Mouse (Mus musculus) intestine, embryonic 16.5 days (tissue): ENCODE results near the gene Rtp1. TPM values are rescaled to one million over a fixed set of nuclear protein-coding genes. Genes with fewer than 3 reads are reported as not detected.

Experiments
- ATAC-seq: fragments of 200-750 bp; cut with Nextera tagmentation; 2 replicates; pipeline ENCODE4 v1.8.0; 2017; ENCODE audit warnings: moderate TSS enrichment, moderate library complexity
- H3K27ac ChIP-seq: fragments of 300-500 bp; sonication (generic); 2 replicates; pipeline ENCODE4 v1.5.1; 2014; ENCODE audit warnings: mild to moderate bottlenecking, low read length
- H3K27me3 ChIP-seq: fragments of 300-500 bp; sonication (generic); replicated peaks from 2 replicates; pipeline ENCODE4 v1.6.1; 2014; ENCODE audit warnings: low read length, control low read depth, mixed read lengths; ENCODE audit not compliant: control insufficient read depth, insufficient read depth
- H3K36me3 ChIP-seq: fragments of 300-500 bp; sonication (generic); 2 replicates; pipeline ENCODE4 v1.6.1; 2014; ENCODE audit warnings: low read length, control low read depth; ENCODE audit not compliant: control insufficient read depth, insufficient read depth
- H3K4me1 ChIP-seq: fragments of 300-500 bp; sonication (generic); 2 replicates; pipeline ENCODE4 v1.6.1; 2014; ENCODE audit warnings: low read length, control low read depth, mixed read lengths; ENCODE audit not compliant: control insufficient read depth, insufficient read depth
- H3K4me2 ChIP-seq: fragments of 300-500 bp; sonication (generic); 2 replicates; pipeline ENCODE4 v1.6.1; 2014; ENCODE audit warnings: low read depth, low read length, control low read depth
- H3K4me3 ChIP-seq: fragments of 300-500 bp; sonication (generic); 2 replicates; pipeline ENCODE4 v1.5.1; 2014; ENCODE audit warnings: mild to moderate bottlenecking, low read length
- H3K9ac ChIP-seq: fragments of 300-500 bp; sonication (generic); 2 replicates; pipeline ENCODE4 v1.6.1; 2014; ENCODE audit warnings: low read depth, low read length
- H3K9me3 ChIP-seq: fragments of 300-500 bp; sonication (generic); 2 replicates; pipeline ENCODE4 v1.6.1; 2016; ENCODE audit warnings: low read length, control low read depth; ENCODE audit not compliant: control insufficient read depth
- WGBS: fragments of 180-500 bp; shearing (Covaris S2); extraction: QIAGEN DNeasy Blood & Tissue Kit; methylation state at CpG from one replicate; pipeline ENCODE4 v1.1.7; 2014; 5-methylcytosine and 5-hydroxymethylcytosine counted together
- polyA plus RNA-seq: library from polyadenylated mRNA; unstranded; fragments of >200 nt; fragmentation: Nextera tagmentation; extraction: Ambion mirVana; gene quantifications from 2 replicates; pipeline ENCODE4 v1.2.1, GENCODE M21; 2015

Gene Rtp1
- polyA plus RNA-seq, 1 experiment from 2014 or later = not detected

DNA sequence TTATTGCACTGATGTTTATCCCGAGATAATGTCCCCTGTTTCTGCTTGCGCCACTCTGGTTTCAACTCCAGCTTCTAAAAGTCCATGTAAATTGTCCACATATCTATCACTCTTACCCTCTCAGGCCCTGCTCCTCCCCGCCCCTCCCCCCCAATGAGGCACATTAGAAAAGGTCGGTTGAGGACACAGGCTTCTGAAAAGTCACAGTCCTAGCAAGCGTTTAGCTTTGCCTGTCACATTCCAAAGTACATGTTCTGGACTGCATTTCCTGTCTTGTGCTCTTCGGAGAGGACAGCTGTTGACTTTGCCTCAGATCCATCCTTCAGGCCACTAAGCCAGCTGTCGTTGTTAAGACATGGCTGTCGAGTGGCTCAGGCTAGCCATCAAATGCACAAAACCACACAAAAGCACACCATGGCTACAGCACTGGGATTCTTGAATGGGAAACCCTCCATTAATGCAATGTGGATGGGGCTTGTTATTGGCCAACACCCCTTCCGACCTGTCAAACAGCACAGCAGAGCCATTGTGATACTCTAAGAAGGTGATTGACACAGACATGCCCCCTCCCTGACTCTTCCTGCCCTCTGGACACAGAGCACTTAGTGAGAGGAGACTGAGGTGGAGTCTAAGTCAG is 12.2 kb upstream of the Rtp1 start:
- Histone ChIP-seq H3K27me3 (no peaks in the 10 kb centered on the region), H3K4me1 (peaks cover 2% of the 10 kb centered on the region; the same call in 1 of the 2 replicates), H3K4me3 (peak overlapping the region; percentile 22; the same call in 1 of the 2 replicates), H3K9ac (0 out of 2 replicates have a peak overlapping the region, but pooled peaks have one; percentile 8), H3K27ac (0 out of 2 replicates have a peak overlapping the region, but pooled peaks have one; percentile 7), H3K36me3 (no peaks in the 10 kb centered on the region), H3K4me2 (peak overlapping the region; percentile 48), H3K9me3 (no peaks in the 10 kb centered on the region)
- ATAC-seq = peak; percentile 80
- 34% methylated on average over 9 of the region's 9 CpGs for WGBS

DNA sequence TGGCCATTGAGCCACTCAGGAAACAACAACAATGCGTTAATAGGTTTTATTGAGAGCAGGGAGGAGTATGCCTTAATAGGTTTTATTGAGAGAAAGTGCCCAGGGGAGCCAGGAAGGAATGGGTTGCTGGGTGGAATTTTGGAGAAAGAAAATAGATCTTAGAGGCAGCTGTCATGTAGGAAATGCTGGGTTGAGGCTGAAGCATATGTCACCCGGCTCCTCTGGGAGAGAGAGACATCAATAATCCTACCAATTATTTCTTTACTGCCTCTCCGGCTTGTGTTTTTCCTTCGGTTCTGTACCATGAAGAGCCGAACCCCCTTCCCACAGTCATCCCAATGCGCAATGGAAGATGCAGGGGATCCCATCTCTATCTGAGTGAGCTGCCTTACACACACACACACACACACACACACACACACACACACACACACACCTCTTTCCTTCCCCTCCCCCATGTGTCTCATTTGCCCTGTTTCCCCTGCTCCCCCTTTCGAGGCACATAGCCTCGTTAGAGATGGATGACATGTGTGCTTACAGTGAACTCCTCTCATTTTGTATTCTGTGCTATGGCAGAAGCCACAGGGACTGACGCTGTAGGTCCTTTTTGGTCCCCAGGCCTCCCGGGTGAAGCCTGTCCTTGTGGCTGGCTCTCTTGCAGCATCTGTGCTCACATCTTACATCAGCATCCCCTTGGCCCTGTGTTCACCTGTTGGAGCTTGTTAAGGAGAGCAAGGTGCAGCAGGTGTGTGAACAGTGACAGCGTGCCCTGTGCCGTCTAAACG is 11.3 kb upstream of the Rtp1 start:
- Histone ChIP-seq H3K4me2 (no peak overlapping the region), H3K4me1 (peaks cover 2% of the 10 kb centered on the region; the same call in 1 of the 2 replicates), H3K36me3 (no peaks in the 10 kb centered on the region), H3K9ac (no peak overlapping the region), H3K4me3 (no peak overlapping the region), H3K27ac (no peak overlapping the region), H3K9me3 (no peaks in the 10 kb centered on the region), H3K27me3 (no peaks in the 10 kb centered on the region)
- WGBS = 74% methylated on average over 13 of the region's 13 CpGs
- ATAC-seq = no peak

DNA sequence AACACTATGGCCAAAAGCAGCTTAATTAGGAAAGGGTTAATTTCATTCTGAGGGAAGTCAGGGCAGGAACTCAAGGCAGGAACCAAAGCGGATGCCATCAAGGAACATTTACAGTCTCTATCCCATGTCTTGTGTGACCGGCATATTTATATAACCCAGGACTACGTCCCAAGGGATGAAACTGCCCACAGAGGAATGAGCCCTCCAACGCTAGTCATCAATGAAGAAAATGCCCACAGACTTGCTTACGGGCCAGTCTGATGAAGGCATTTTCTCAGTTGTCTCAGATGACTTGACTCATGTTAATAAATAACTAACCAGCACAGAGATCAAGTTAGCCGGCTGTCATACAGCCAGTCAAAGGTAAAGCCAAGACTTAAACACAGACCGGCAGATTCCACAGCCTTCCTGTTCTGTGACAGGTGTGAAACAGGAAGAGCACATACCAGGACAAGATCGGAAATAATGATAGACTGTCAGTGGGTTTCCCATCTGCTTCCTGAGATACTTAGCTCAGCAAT is 9.3 kb upstream of the Rtp1 start:
- ATAC-seq = peak; percentile 26; the same call in 1 of the 2 replicates
- no peak overlapping the region for H3K27ac ChIP-seq
- no peaks in the 10 kb centered on the region for H3K27me3 ChIP-seq
- H3K36me3 ChIP-seq = no peaks in the 10 kb centered on the region
- H3K9ac ChIP-seq = no peak overlapping the region
- no peak overlapping the region for H3K4me3 ChIP-seq
- no peaks in the 10 kb centered on the region for H3K9me3 ChIP-seq
- H3K4me1 ChIP-seq = peaks cover 2% of the 10 kb centered on the region; the same call in 1 of the 2 replicates
- no peak overlapping the region for H3K4me2 ChIP-seq
- WGBS = 78% methylated on average over 8 of the region's 8 CpGs

DNA sequence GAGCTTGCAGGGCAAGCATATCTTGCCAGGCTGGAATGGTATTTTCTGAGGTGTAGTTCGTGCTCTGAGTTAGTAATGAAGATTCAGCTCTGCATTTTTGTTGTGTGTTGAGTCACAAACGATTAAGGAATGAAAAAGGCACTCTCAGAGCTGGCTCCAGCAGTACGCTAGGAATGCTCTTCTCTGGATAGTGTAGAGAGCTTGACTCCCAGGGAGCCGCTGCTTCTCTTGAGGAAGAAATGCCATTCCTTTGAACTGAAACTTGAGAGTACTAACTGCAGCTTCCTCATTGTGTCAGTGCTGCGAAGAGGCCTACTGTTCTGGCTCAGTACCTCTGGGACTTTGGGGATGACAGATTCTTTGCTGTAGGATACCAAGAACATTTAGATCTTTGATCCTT is 5.1 kb upstream of the Rtp1 start:
- Histone ChIP-seq H3K27ac (no peak overlapping the region), H3K27me3 (no peaks in the 10 kb centered on the region)
- WGBS = 65% methylated on average over 5 of the region's 5 CpGs

DNA sequence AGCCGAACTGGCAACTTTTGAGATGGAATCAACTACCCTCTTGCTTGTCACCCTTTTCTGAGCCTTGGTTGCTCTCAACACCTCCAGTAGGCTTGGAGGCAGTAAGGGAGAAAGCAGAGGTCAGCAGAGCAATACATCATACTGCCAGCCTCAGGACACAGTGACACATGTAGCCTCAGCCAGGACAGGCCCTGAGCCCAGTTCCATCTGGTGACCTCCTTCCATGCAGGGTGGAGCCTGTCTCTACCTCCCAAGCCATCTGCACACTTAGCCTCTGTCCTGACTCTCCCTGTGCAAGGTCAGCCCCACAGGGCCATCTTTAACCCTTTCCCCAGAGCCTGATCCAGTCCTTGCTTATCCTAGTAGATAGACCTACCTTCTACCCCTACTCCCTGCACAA is 1.2 kb upstream of the Rtp1 start:
- no peak overlapping the region for H3K4me3 ChIP-seq
- no peaks in the 10 kb centered on the region for H3K36me3 ChIP-seq
- ATAC-seq = no peak
- no peaks in the 10 kb centered on the region for H3K27me3 ChIP-seq
- no peak overlapping the region for H3K4me2 ChIP-seq
- no peak overlapping the region for H3K9ac ChIP-seq
- WGBS = 92% methylated on average over 1 of the region's 1 CpGs
- no peaks in the 10 kb centered on the region for H3K4me1 ChIP-seq
- no peak overlapping the region for H3K27ac ChIP-seq
- no peaks in the 10 kb centered on the region for H3K9me3 ChIP-seq

More for the DNA sequence above, 5.1 kb upstream of the Rtp1 start:
- H3K9ac ChIP-seq = no peak overlapping the region
- no peak for ATAC-seq
- H3K4me3 ChIP-seq = no peak overlapping the region
- H3K4me1 ChIP-seq = no peaks in the 10 kb centered on the region
- no peak overlapping the region for H3K4me2 ChIP-seq
- H3K9me3 ChIP-seq = no peaks in the 10 kb centered on the region
- no peaks in the 10 kb centered on the region for H3K36me3 ChIP-seq

DNA sequence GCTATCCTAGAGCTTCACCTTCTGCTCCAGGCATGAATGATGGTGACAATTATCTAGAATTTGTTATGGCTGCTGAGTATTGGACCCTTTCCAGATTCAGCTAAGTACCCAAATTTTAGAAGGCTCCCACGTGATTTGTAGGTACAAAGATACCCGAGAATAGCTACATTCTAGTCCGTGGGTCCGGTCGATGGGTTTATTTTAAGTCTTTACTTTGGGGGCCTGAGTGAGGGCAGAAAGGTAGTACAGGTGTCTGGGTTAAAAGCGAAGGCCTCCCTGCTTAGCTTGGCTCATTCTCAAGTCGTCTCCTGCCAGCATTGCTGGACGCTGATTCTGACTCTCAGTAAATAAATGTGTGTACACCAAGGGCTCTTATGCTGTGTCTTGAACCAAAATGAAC is 1.1 kb downstream of the Rtp1 start:
- no peak for ATAC-seq
- WGBS = 75% methylated on average over 8 of the region's 8 CpGs
- no peak overlapping the region for H3K9ac ChIP-seq

DNA sequence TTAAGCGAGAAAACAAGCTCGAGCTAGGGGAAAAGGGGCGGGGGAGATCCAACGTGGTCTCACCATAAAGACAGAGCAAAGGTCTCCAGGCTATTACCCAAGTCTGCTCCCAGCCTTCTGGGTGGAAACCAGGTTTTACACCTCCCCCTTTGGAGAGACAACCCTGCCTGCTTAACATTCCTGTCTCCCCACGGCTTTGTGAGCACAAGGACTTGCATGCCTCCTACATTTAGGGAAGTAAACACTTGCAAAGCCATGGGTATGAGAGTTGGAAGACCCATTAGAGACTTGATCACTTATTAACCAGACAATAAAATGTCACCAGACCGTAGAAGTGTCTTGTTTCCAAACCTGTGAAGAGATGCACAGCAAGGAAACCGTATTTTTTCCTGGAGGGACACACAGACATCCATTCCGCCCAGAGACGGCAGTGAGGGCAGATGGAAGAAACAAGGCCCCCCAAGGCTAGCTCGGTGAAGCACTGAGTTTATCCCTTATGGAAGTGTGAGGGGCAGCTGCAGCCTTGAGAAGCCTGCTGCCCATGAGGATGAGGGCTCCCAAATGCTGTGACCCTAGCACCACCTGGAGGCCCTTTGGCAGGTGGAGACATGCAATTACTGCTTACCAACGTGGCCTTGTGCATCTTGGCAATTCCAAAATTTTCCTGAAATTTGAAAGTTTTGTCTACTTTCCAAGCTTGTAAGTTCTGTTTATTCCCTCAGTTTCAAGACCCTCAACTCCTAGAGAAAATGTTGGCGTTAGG is 8.7 kb downstream of the Rtp1 start:
- WGBS = 39% methylated on average over 12 of the region's 12 CpGs
- no peak overlapping the region for H3K27ac ChIP-seq

More for the DNA sequence above, 1.1 kb downstream of the Rtp1 start:
- H3K36me3 ChIP-seq = no peaks in the 10 kb centered on the region
- H3K4me2 ChIP-seq = no peak overlapping the region
- H3K4me3 ChIP-seq = no peak overlapping the region
- H3K27me3 ChIP-seq = no peaks in the 10 kb centered on the region
- no peaks in the 10 kb centered on the region for H3K9me3 ChIP-seq
- H3K27ac ChIP-seq = no peak overlapping the region
- no peaks in the 10 kb centered on the region for H3K4me1 ChIP-seq

DNA sequence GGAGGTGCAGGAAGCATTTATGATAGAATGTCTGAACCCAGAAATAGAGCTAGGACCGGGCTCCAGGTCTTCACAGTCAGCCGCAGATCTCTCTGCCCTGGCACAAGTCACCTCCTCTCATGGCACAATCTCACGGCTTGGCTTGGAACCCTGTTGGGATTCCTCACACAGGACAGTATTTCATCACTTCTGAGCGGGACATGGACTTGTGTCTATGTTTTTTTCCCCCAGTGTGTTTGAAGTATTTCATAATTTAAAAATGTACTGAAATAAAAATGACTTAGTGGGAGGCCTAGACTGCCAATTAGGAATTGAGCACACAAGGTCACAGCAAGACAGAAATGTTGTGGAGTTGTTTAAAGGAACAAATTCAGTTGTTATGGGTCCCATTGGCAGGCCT is 15.3 kb downstream of the Rtp1 start:
- Histone ChIP-seq H3K27ac (no peak overlapping the region), H3K4me1 (no peaks in the 10 kb centered on the region), H3K36me3 (no peaks in the 10 kb centered on the region), H3K9ac (no peak overlapping the region), H3K9me3 (no peaks in the 10 kb centered on the region), H3K4me3 (no peak overlapping the region), H3K4me2 (no peak overlapping the region), H3K27me3 (no peaks in the 10 kb centered on the region)
- no peak for ATAC-seq
- WGBS = 89% methylated on average over 4 of the region's 4 CpGs

More for the DNA sequence above, 8.7 kb downstream of the Rtp1 start:
- H3K9ac ChIP-seq = no peak overlapping the region
- H3K36me3 ChIP-seq = no peaks in the 10 kb centered on the region
- H3K9me3 ChIP-seq = no peaks in the 10 kb centered on the region
- H3K27me3 ChIP-seq = no peaks in the 10 kb centered on the region
- no peak overlapping the region for H3K4me3 ChIP-seq
- peak; percentile 74 for ATAC-seq
- H3K4me1 ChIP-seq = peaks cover 5% of the 10 kb centered on the region; the same call in 1 of the 2 replicates
- H3K4me2 ChIP-seq = no peak overlapping the region

DNA sequence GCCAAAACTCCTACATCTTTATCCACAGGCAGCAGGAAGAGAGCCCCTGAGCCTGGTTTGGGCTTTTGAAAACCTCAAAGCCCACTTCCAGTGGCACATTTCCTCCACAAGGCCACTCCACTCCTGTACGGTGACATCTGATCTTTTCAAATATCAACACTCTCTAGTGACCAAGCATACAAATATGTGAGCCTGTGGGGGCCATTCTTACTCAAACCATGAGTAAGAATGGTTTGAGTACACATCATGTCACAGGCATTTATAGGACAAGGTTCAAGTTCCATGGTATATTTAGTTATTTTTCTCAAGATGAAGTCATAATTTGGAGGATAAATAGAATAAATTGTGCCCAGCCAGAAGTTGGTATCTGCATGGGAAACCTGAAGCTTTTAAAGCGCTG is 21.0 kb downstream of the Rtp1 start:
- Histone ChIP-seq H3K36me3 (no peaks in the 10 kb centered on the region), H3K9ac (no peak overlapping the region), H3K4me3 (no peak overlapping the region), H3K27me3 (no peaks in the 10 kb centered on the region), H3K4me1 (peaks cover 3% of the 10 kb centered on the region; the same call in 1 of the 2 replicates), H3K27ac (no peak overlapping the region), H3K9me3 (no peaks in the 10 kb centered on the region), H3K4me2 (no peak overlapping the region)
- no peak for ATAC-seq
- 87% methylated on average over 2 of the region's 2 CpGs for WGBS
